14 mouse cellular contexts compared by ENCODE assay signal in genomic region chr1:138762876-138763275, GRCm38 (mm10).
"Had no signal": no experiment of that assay in that cellular context is flagged by ENCODE, and none has a peak within 500 bp of the region (broad histone marks: within the 10 kb centered on the region; RNA-seq: fewer than 3 reads in every experiment).

No protein-coding gene starts in this region.

- H3K27ac ChIP-seq: liver, embryonic 13.5 days; macrophage; midbrain, embryonic 15.5 days; neural tube, embryonic 12.5 days; stomach, postnatal 0 days had no signal

- H3K4me3 ChIP-seq: liver, embryonic 13.5 days; megakaryocyte, embryonic 14.5 days; midbrain, embryonic 15.5 days; neural tube, embryonic 12.5 days had no signal

- H3K4me1 ChIP-seq: liver, embryonic 13.5 days; megakaryocyte, embryonic 14.5 days; midbrain, embryonic 15.5 days; neural tube, embryonic 12.5 days had no signal

- H3K4me2 ChIP-seq: liver, embryonic 13.5 days; midbrain, embryonic 11.5 days; midbrain, embryonic 15.5 days; neural tube, embryonic 12.5 days had no signal

- H3K9ac ChIP-seq: liver, embryonic 13.5 days; liver, postnatal 0 days; midbrain, embryonic 15.5 days; neural tube, embryonic 12.5 days had no signal

- H3K27me3 ChIP-seq: liver, embryonic 13.5 days; megakaryocyte, embryonic 14.5 days; midbrain, embryonic 15.5 days; neural tube, embryonic 12.5 days had no signal

- H3K9me3 ChIP-seq: liver, embryonic 13.5 days; megakaryocyte, embryonic 14.5 days; midbrain, embryonic 15.5 days; neural tube, embryonic 12.5 days had no signal

- H3K36me3 ChIP-seq: liver, embryonic 13.5 days; midbrain, embryonic 15.5 days; neural tube, embryonic 12.5 days had no signal

- DNase-seq: kidney, adult 18-20 months; kidney, postnatal 10 days; left cerebral cortex, postnatal 4 days; liver; liver, embryonic 13.5 days; liver, postnatal 0 days; thymus, adult 18-20 months; thymus, postnatal 14 days had no signal

- ATAC-seq: liver, postnatal 0 days; midbrain, embryonic 15.5 days had no signal
